Mouse (Mus musculus): ENCODE data around the gene Scaf4.

GRCm38 (mm10) chr16:90181673-90182072, 102.6 kb downstream of the Scaf4 start:
- TF ChIP-seq CTCF (IDR thresholded peaks at IDR 0.05; ENCODE audit: extremely low read depth, insufficient read depth, insufficient read length, insufficient replicate concordance) (no peak), POLR2A (IDR thresholded peaks at IDR 0.05; ENCODE audit: low read depth, low read length) (no peak)
